Mouse (Mus musculus): Measurements from ENCODE around the gene H2al1c. TPM values are rescaled to one million over a fixed set of nuclear protein-coding genes. Genes with fewer than 3 reads are reported as not detected.
"Not testable (repeated sequence)": the region's sequence is repeated elsewhere in the genome, so short reads cannot be mapped to it uniquely, and the experiment has no call there.

The H2al1c gene
- not detected for total RNA-seq (2021)
- long read RNA-seq, experiment 1, result 0 reads
- long read RNA-seq, experiment 2, result 0 reads

DNA sequence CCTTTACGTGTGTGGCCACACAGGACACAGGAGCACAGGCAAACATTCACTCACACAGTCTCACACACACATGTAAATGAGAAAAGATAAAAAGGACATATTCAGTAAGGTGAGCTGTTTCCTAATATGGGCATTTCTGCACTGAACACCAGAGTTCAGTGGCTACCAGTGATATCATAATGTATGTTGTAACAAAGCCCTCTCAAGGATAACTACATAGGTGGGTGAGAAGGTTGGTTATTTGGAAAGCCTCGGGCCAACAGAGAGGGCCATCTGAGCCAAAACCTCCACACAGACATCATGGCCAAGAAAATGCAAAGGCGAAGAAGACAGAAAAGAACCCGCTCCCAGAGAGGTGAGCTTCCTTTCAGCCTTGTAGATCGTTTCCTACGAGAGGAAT, at the start of gene H2al1c:
Gene H2al1c (plus strand): TSS at position 301 of the 400 bp plus-strand sequence.
- H3K4me3 ChIP-seq; H3K27ac ChIP-seq; DNase-seq (ENCODE audit: low spot score in 2 of 2): not testable (repeated sequence)

DNA sequence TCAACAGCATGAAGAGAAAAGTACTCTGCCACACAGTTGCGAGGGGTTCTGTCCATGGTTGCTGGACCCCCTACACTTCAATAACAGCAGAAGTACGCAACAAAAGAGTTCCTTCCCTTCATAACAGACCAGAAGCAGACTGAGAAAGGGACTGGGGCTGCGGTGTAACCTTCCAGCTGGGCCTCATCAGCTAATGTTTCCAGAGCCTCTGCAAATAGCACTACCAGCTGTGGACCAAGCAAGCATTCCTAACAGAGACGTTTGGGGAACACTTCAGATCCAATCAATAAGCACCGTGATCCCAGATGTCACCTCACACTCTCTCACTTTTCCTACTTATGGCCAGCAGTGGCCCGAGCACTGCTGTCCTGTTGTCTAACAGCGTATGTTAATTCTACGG, 40.5 kb upstream of the H2al1c start:
- TF ChIP-seq CTCF (conservative IDR thresholded peaks at IDR 0.05), result no peak
- DNase-seq (ENCODE audit: low spot score in 2 of 2), result no peak
- H3K27ac ChIP-seq, result no peak overlapping the region
- no peak overlapping the region for H3K4me3 ChIP-seq

GRCm38 (mm10) chrX:11267791-11268190, 37.7 kb upstream of the H2al1c start:
- peak in 1 of 2 experiments; percentile 5 for DNase-seq (ENCODE audit: low spot score in 2 of 2)
- no peak overlapping the region for H3K27ac ChIP-seq
- TF ChIP-seq CTCF (conservative IDR thresholded peaks at IDR 0.05), result no peak
- no peak overlapping the region for H3K4me3 ChIP-seq

DNA sequence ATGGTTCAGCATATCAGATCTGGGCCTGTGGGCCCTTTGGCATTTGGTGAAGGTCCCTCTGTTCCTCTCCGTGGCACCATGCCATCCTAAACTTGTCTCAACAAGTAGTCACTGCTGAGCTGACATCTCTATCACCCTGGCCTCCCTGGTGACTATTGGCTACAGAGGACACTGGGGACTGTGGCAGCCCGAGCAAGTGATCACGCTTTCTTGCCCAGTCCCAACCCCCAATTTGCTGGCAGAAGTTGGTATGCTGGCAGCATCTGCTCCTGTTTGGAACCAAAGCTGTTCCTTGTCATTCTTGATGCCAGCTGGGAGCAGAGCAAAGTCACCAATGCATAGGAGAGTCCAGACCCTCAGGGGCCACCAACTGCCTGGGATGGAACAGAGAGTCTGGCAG, 36.4 kb upstream of the H2al1c start:
- no peak for TF ChIP-seq CTCF (conservative IDR thresholded peaks at IDR 0.05)
- Histone ChIP-seq H3K27ac (no peak overlapping the region), H3K4me3 (no peak overlapping the region)
- DNase-seq (ENCODE audit: low spot score in 2 of 2), result peak; percentile 25 to 30

GRCm38 (mm10) chrX:11273190-11273589, 32.3 kb upstream of the H2al1c start:
- H3K27ac ChIP-seq, result no peak overlapping the region
- no peak for DNase-seq (ENCODE audit: low spot score in 2 of 2)
- H3K4me3 ChIP-seq, result no peak overlapping the region
- no peak for TF ChIP-seq CTCF (conservative IDR thresholded peaks at IDR 0.05)

DNA sequence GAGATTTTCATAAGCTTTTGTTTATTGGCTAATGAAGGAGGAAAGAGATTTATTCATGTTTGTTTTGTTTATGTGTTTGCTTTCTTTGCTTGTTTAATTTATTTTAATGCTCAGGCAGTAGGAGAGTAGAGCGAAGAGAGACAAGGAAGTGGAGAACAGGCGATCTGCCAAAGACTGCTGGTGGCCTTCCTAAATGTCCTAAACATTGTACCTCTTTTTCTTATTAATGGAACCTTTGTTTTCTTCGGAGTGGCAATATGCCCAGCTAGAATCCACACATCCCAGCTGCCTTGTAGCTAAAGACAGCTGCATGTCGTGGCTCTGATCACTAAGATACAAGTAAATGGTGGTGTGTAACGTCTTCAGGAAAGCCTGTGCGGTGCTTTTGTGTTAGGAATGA, 28.4 kb upstream of the H2al1c start:
- Histone ChIP-seq H3K4me3 (no peak overlapping the region), H3K27ac (no peak overlapping the region)
- no peak for TF ChIP-seq CTCF (conservative IDR thresholded peaks at IDR 0.05)
- DNase-seq (ENCODE audit: low spot score in 2 of 2), result no peak

DNA sequence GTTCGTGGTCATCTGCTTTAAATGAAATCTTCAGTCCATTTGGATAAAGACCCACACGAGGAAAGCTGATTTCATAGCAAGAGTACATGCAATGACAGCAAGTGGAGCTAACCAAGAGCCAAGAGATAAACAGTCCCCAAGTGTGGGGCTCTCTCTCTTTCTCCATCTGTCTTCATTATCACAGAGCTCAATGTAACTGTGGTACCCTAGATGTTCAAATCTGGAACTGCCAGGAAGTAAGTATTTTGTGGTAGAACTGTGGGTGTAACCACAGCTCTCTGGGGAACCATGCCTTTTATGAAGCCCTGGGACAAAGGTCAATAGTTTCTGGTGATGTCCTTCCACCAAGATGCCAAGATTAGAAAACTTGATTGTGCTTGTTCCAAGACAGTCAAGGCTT, 24.7 kb upstream of the H2al1c start:
- DNase-seq (ENCODE audit: low spot score in 2 of 2), result no peak
- H3K4me3 ChIP-seq, result no peak overlapping the region
- H3K27ac ChIP-seq, result no peak overlapping the region
- no peak for TF ChIP-seq CTCF (conservative IDR thresholded peaks at IDR 0.05)

DNA sequence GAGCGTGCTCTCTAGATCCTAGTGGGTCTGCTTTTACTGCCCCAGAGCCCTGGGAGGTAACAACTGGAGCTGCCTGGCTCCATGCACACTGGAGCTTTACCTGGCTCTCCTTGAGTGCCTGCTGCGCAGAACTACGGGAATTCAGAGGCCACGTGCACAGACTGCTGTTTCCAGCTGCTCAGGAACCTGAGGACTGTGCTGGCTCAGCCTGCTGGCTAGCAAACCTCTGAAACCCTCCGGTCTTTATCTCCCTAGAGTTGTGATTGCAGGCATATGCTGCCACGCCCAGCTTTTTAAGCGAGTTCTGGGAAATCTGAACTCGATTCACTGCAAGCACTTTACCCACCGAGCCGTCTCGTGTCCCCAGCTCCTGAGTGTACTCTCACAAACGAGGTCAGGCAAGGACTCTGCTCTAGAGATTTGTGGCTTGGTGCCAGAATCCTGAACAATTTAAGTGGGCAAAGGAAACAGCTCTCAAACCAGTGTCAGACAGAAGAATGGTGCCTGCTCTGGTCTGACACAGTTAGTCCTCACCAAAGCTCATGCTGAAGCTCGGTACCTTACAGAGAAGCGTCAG, 17.1 kb upstream of the H2al1c start:
- TF ChIP-seq CTCF (conservative IDR thresholded peaks at IDR 0.05), result no peak
- Histone ChIP-seq H3K27ac (no peak overlapping the region), H3K4me3 (no peak overlapping the region)
- no peak for DNase-seq (ENCODE audit: low spot score in 2 of 2)

- TF ChIP-seq CTCF (conservative IDR thresholded peaks at IDR 0.05), result no peak
- Histone ChIP-seq H3K4me3 (no peak overlapping the region), H3K27ac (no peak overlapping the region)
- DNase-seq (ENCODE audit: low spot score in 2 of 2), result no peak
These were observed 16.2 kb upstream of the H2al1c start for GRCm38 (mm10) chrX:11289244-11289643.

DNA sequence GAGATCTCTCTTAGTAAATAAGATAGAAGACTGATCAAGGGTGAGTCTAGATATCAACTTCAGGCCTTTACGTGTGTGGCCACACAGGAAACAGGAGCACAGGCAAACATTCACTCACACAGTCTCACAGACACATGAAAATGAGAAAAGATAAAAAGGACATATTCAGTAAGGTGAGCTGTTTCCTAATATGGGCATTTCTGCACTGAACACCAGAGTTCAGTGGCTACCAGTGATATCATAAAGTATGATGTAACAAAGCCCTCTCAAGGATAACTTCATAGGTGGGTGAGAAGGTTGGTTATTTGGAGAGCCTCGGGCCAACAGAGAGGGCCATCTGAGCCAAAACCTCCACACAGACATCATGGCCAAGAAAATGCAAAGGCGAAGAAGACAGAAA, 6.5 kb upstream of the H2al1c start, which contains the start of gene H2al1a:
Gene H2al1a (plus strand): TSS at position 301 of the 400 bp plus-strand sequence.
- not testable (repeated sequence) for H3K4me3 ChIP-seq; DNase-seq (ENCODE audit: low spot score in 2 of 2); H3K27ac ChIP-seq

- DNase-seq (ENCODE audit: low spot score in 2 of 2); H3K4me3 ChIP-seq; H3K27ac ChIP-seq: not testable (repeated sequence)
These were observed 3.3 kb upstream of the H2al1c start, which contains the start of gene H2al1b for GRCm38 (mm10) chrX:11302132-11302531. Gene H2al1b, plus strand, starts transcription at chrX:11302432.

DNA sequence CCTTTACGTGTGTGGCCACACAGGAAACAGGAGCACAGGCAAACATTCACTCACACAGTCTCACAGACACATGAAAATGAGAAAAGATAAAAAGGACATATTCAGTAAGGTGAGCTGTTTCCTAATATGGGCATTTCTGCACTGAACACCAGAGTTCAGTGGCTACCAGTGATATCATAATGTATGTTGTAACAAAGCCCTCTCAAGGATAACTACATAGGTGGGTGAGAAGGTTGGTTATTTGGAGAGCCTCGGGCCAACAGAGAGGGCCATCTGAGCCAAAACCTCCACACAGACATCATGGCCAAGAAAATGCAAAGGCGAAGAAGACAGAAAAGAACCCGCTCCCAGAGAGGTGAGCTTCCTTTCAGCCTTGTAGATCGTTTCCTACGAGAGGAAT, 3.1 kb downstream of the H2al1c start, which contains the start of gene H2al1d:
Gene H2al1d (plus strand): TSS at position 301 of the 400 bp plus-strand sequence.
- DNase-seq (ENCODE audit: low spot score in 2 of 2); H3K27ac ChIP-seq; H3K4me3 ChIP-seq: not testable (repeated sequence)

GRCm38 (mm10) chrX:11311634-11312033, 6.2 kb downstream of the H2al1c start, which contains the start of gene H2al1e:
Gene H2al1e, plus strand, starts transcription at chrX:11311934.
- DNase-seq (ENCODE audit: low spot score in 2 of 2); H3K4me3 ChIP-seq; H3K27ac ChIP-seq: not testable (repeated sequence)

DNA sequence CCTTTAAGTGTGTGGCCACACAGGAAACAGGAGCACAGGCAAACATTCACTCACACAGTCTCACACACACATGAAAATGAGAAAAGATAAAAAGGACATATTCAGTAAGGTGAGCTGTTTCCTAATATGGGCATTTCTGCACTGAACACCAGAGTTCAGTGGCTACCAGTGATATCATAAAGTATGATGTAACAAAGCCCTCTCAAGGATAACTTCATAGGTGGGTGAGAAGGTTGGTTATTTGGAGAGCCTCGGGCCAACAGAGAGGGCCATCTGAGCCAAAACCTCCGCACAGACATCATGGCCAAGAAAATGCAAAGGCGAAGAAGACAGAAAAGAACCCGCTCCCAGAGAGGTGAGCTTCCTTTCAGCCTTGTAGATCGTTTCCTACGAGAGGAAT, 9.4 kb downstream of the H2al1c start, which contains the start of gene H2al1f:
Gene H2al1f (plus strand): TSS at position 301 of the 400 bp plus-strand sequence.
- H3K27ac ChIP-seq; DNase-seq (ENCODE audit: low spot score in 2 of 2); H3K4me3 ChIP-seq: not testable (repeated sequence)

DNA sequence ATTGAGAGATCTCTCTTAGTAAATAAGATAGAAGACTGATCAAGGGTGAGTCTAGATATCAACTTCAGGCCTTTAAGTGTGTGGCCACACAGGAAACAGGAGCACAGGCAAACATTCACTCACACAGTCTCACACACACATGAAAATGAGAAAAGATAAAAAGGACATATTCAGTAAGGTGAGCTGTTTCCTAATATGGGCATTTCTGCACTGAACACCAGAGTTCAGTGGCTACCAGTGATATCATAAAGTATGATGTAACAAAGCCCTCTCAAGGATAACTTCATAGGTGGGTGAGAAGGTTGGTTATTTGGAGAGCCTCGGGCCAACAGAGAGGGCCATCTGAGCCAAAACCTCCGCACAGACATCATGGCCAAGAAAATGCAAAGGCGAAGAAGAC, 12.5 kb downstream of the H2al1c start, which contains the start of gene H2al1g:
Gene H2al1g (plus strand): TSS at position 301 of the 400 bp plus-strand sequence.
- H3K4me3 ChIP-seq; DNase-seq (ENCODE audit: low spot score in 2 of 2); H3K27ac ChIP-seq: not testable (repeated sequence)

DNA sequence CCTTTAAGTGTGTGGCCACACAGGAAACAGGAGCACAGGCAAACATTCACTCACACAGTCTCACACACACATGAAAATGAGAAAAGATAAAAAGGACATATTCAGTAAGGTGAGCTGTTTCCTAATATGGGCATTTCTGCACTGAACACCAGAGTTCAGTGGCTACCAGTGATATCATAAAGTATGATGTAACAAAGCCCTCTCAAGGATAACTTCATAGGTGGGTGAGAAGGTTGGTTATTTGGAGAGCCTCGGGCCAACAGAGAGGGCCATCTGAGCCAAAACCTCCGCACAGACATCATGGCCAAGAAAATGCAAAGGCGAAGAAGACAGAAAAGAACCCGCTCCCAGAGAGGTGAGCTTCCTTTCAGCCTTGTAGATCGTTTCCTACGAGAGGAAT, 15.7 kb downstream of the H2al1c start, which contains the start of gene H2al1h:
Gene H2al1h (plus strand): TSS at position 301 of the 400 bp plus-strand sequence.
- H3K4me3 ChIP-seq; H3K27ac ChIP-seq; DNase-seq (ENCODE audit: low spot score in 2 of 2): not testable (repeated sequence)

DNA sequence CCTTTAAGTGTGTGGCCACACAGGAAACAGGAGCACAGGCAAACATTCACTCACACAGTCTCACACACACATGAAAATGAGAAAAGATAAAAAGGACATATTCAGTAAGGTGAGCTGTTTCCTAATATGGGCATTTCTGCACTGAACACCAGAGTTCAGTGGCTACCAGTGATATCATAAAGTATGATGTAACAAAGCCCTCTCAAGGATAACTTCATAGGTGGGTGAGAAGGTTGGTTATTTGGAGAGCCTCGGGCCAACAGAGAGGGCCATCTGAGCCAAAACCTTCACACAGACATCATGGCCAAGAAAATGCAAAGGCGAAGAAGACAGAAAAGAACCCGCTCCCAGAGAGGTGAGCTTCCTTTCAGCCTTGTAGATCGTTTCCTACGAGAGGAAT, 18.9 kb downstream of the H2al1c start, which contains the start of gene H2al1i:
Gene H2al1i (plus strand): TSS at position 301 of the 400 bp plus-strand sequence.
- not testable (repeated sequence) for H3K4me3 ChIP-seq; H3K27ac ChIP-seq; DNase-seq (ENCODE audit: low spot score in 2 of 2)

GRCm38 (mm10) chrX:11327522-11327921, 22.1 kb downstream of the H2al1c start, which contains the start of gene H2al1j:
Gene H2al1j, plus strand, starts transcription at chrX:11327822.
- not testable (repeated sequence) for H3K4me3 ChIP-seq; H3K27ac ChIP-seq; DNase-seq (ENCODE audit: low spot score in 2 of 2)

All from layer of hippocampus, adult 2 months (tissue).